ENCODE assay signal across 8 mouse cellular contexts in the genomic region with DNA sequence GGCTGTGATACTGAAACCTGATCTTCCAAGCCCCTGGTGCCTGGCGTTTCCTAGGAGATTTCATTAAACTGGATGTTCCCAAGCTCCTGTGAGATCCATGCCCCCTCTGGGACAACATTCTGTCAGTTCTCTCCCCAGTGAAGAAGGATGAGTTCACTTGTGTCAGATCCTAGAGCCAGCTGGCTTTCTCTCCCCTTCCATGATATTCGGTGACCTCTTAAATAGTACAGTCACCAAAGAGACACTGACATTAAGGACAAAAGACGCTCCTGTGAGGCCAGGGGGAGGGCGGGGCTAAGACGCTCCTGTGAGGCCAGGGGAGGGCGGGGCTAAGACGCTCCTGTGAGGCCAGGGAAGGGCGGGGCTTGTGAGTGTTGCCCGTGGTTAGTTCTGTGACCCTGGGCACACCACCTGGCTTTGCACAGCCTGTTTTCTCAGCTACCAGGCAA. TPM values are rescaled to one million over a fixed set of nuclear protein-coding genes. Genes with fewer than 3 reads are reported as not detected.
DNase-seq lines count a peak whose midpoint lies in the region; ATAC-seq and TF ChIP-seq lines count a peak whose summit lies in the region.

No protein-coding gene starts in this region.

- no peaks in the 10 kb centered on the region for H3K36me3 ChIP-seq in heart, postnatal 0 days (replicated peaks; ENCODE audit: control insufficient read depth, insufficient read depth, low read length)
- H3K36me3 ChIP-seq in stomach, embryonic 15.5 days: no peaks in the 10 kb centered on the region

- 8% methylated on average over 9 of the region's 9 CpGs for WGBS in heart, postnatal 0 days
- 2% methylated on average over 9 of the region's 9 CpGs for WGBS in stomach, embryonic 15.5 days

- no peaks in the 10 kb centered on the region for H3K9me3 ChIP-seq in heart, postnatal 0 days (replicated peaks; ENCODE audit: control insufficient read depth, low read length)
- no peaks in the 10 kb centered on the region for H3K9me3 ChIP-seq in stomach, embryonic 15.5 days

- H3K9ac ChIP-seq in heart, postnatal 0 days (replicated peaks; ENCODE audit: low read depth, low read length): no peak overlapping the region
- no peak overlapping the region for H3K9ac ChIP-seq in stomach, embryonic 15.5 days

- H3K27me3 ChIP-seq in heart, postnatal 0 days (ENCODE audit: control insufficient read depth, insufficient read depth, low read length): peaks cover 13% of the 10 kb centered on the region; the same call in 1 of the 2 replicates
- H3K27me3 ChIP-seq in stomach, embryonic 15.5 days (replicated peaks): no peaks in the 10 kb centered on the region

- no peak for TF ChIP-seq EP300 in heart, postnatal 0 days (IDR thresholded peaks at IDR 0.05; ENCODE audit: low read depth)

- no peak for ATAC-seq in heart, postnatal 0 days (ENCODE audit: insufficient read depth, low read depth)
- peak; percentile 79; the same call in 1 of the 2 replicates for ATAC-seq in stomach, embryonic 15.5 days (ENCODE audit: insufficient read depth, low FRiP score, low read depth)

- no peak overlapping the region for H3K4me3 ChIP-seq in heart, postnatal 0 days (ENCODE audit: low read depth, low read length)
- peak overlapping the region; percentile 5; the same call in 1 of the 2 replicates for H3K4me3 ChIP-seq in stomach, embryonic 15.5 days (replicated peaks)

- TF ChIP-seq CTCF in heart, postnatal 0 days (IDR thresholded peaks at IDR 0.05; ENCODE audit: low read depth): no peak

- DNase-seq in heart, adult 11 months: peak; percentile 93
- no peak for DNase-seq in heart, adult 9 months (ENCODE audit: low spot score in 2 of 2)
- peak; percentile 87 for DNase-seq in c-Kit-positive CD71-negative TER-119-negative erythroid progenitor cells, embryonic 14.5 days (ENCODE audit: low read depth)
- no peak for DNase-seq in heart, postnatal 0 days (ENCODE audit: low spot score)
- DNase-seq in kidney, postnatal 36 days: peak; percentile 86 to 91
- peak; percentile 84 for DNase-seq in mesoderm, embryonic 11.5 days (ENCODE audit: low read depth, low spot score)
- DNase-seq in layer of hippocampus, adult 18-20 months (ENCODE audit: low spot score in 2 of 2): no peak

- peak overlapping the region; percentile 27 for H3K4me2 ChIP-seq in heart, postnatal 0 days (ENCODE audit: low read depth, low read length)
- peak overlapping the region; percentile 45 for H3K4me2 ChIP-seq in stomach, embryonic 15.5 days

- H3K27ac ChIP-seq in heart, postnatal 0 days (ENCODE audit: low read depth): no peak overlapping the region
- no peak overlapping the region for H3K27ac ChIP-seq in stomach, embryonic 15.5 days

- peaks cover 16% of the 10 kb centered on the region for H3K4me1 ChIP-seq in heart, postnatal 0 days (ENCODE audit: control insufficient read depth, insufficient read depth)
- peaks cover 20% of the 10 kb centered on the region for H3K4me1 ChIP-seq in stomach, embryonic 15.5 days

RNA-seq across cellular contexts. Expression of a gene that starts 31.7 kb away (rescaled TPM):
- not detected in 2 replicates for total RNA-seq in heart, postnatal 0 days (2014; rRNA removed; ENCODE audit: low replicate concordance)
- 0.15 TPM in 2 replicates for polyA plus RNA-seq in heart, postnatal 0 days (2015; fragmentation: Nextera tagmentation; extraction: Ambion mirVana)
- polyA plus RNA-seq in stomach, embryonic 15.5 days (2015; fragmentation: Nextera tagmentation; extraction: Ambion mirVana): not detected in 2 replicates
- total RNA-seq in layer of hippocampus, adult 18-20 months (2021): under 1 TPM; 0.45 to 0.48 TPM

Comparison
In these comparisons a context has a peak if more than half of its experiments do, and no peak if none do; other contexts are left out.
1. DNase-seq: peak in heart, adult 11 months (single experiment), c-Kit-positive CD71-negative TER-119-negative erythroid progenitor cells, embryonic 14.5 days (single experiment), kidney, postnatal 36 days (2 of 2) and mesoderm, embryonic 11.5 days (single experiment); none in heart, adult 9 months (0 of 2), heart, postnatal 0 days (single experiment) and layer of hippocampus, adult 18-20 months (0 of 2).